Comparison of ENCODE assay signal across 22 mouse cellular contexts in the genomic region with DNA sequence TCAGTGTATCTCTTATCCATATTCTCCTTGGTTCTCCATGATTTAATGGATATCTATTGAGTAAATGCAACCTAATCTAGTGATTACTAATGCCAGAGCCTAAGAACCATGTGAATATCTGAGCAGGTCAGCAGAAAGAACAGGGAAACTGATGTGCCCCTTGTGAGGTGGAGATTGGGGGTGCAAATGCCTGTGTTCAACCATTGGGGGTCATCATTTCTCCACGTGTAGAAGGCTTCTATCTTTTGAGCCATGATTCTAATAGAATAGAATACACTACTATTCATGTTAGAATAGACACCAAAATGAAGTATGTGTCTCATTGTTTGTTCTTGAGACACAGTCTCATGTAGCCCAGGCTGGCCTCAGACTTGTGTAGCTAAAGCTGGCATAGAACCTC. TPM values are rescaled to one million over a fixed set of nuclear protein-coding genes. Genes with fewer than 3 reads are reported as not detected.
DNase-seq lines count a peak whose midpoint lies in the region; ATAC-seq and TF ChIP-seq lines count a peak whose summit lies in the region.
"Had no signal": no experiment of that assay in that cellular context is flagged by ENCODE, and none has a peak within 500 bp of the region (broad histone marks: within the 10 kb centered on the region; RNA-seq: fewer than 3 reads in every experiment).

No protein-coding gene starts in this region.

- peak; percentile 2; the same call in 1 of the 2 replicates for TF ChIP-seq CTCF in kidney, postnatal 0 days (IDR thresholded peaks at IDR 0.05; ENCODE audit: low read depth)
- peak; percentile 66 for TF ChIP-seq CTCF in midbrain, postnatal 0 days (IDR thresholded peaks at IDR 0.05)

- H3K27me3 ChIP-seq in forebrain, embryonic 14.5 days (replicated peaks; ENCODE audit: control insufficient read depth, insufficient read depth, low read length) = no peaks in the 10 kb centered on the region
- H3K27me3 ChIP-seq in forebrain, embryonic 11.5 days (ENCODE audit: control insufficient read depth, insufficient read depth, low read length) = no peaks in the 10 kb centered on the region
- H3K27me3 ChIP-seq in kidney, postnatal 0 days (ENCODE audit: insufficient read depth, low read length) = no peaks in the 10 kb centered on the region
- no peaks in the 10 kb centered on the region for H3K27me3 ChIP-seq in midbrain, postnatal 0 days (ENCODE audit: insufficient read depth, low read length)
- H3K27me3 ChIP-seq in midbrain, embryonic 16.5 days (ENCODE audit: control insufficient read depth, insufficient read depth, low read depth, low read length) = no peaks in the 10 kb centered on the region
- H3K27me3 ChIP-seq: heart, embryonic 12.5 days; intestine, embryonic 15.5 days had no signal

- H3K36me3 ChIP-seq in forebrain, embryonic 14.5 days (ENCODE audit: control insufficient read depth, insufficient read depth, low read length) = peaks cover 26% of the 10 kb centered on the region
- no peaks in the 10 kb centered on the region; the same call in 1 of the 2 replicates for H3K36me3 ChIP-seq in forebrain, embryonic 11.5 days (ENCODE audit: control insufficient read depth, insufficient read depth, low read length)
- H3K36me3 ChIP-seq in kidney, postnatal 0 days (ENCODE audit: insufficient read depth, low read length) = peaks cover 4% of the 10 kb centered on the region; the same call in 1 of the 2 replicates
- no peaks in the 10 kb centered on the region for H3K36me3 ChIP-seq in midbrain, postnatal 0 days (ENCODE audit: insufficient read depth, low read length)
- no peaks in the 10 kb centered on the region for H3K36me3 ChIP-seq in midbrain, embryonic 16.5 days (ENCODE audit: control insufficient read depth, insufficient read depth, low read length)

- peak; percentile 16 for DNase-seq in forebrain, embryonic 14.5 days (ENCODE audit: low spot score)
- DNase-seq in forebrain, embryonic 11.5 days (ENCODE audit: low spot score) = no peak
- no peak for DNase-seq in kidney, postnatal 0 days (ENCODE audit: low spot score)
- no peak for DNase-seq in kidney, postnatal 14 days
- peak; percentile 32 for DNase-seq in midbrain, postnatal 0 days (ENCODE audit: low spot score)
- no peak for DNase-seq in ovary, postnatal 36 days (ENCODE audit: low spot score)
- DNase-seq: adrenal gland, adult 8-10 months; adrenal gland, postnatal 36 days; B cell, adult 2 months; cerebellum, adult 11-12 months; cerebellum, adult 9-10 months; cerebellum, postnatal 36 days; gastrocnemius, adult 2 months; gastrocnemius, postnatal 25 days had no signal

- H3K4me2 ChIP-seq in forebrain, embryonic 14.5 days (ENCODE audit: low read length) = no peak overlapping the region
- no peak overlapping the region for H3K4me2 ChIP-seq in forebrain, embryonic 11.5 days (ENCODE audit: low read depth, low read length, severe bottlenecking)
- H3K4me2 ChIP-seq in kidney, postnatal 0 days (ENCODE audit: low read length) = no peak overlapping the region
- H3K4me2 ChIP-seq in midbrain, postnatal 0 days (ENCODE audit: low read depth, low read length, poor library complexity, severe bottlenecking) = no peak overlapping the region
- no peak overlapping the region for H3K4me2 ChIP-seq in midbrain, embryonic 16.5 days (ENCODE audit: low read length)
- H3K4me2 ChIP-seq: heart, embryonic 12.5 days; intestine, embryonic 15.5 days had no signal

- H3K9me3 ChIP-seq in forebrain, embryonic 14.5 days (replicated peaks; ENCODE audit: control insufficient read depth, low read length) = no peaks in the 10 kb centered on the region
- H3K9me3 ChIP-seq in forebrain, embryonic 11.5 days (ENCODE audit: control insufficient read depth, low read length) = no peaks in the 10 kb centered on the region
- no peaks in the 10 kb centered on the region for H3K9me3 ChIP-seq in kidney, postnatal 0 days (replicated peaks; ENCODE audit: low read length)
- no peaks in the 10 kb centered on the region for H3K9me3 ChIP-seq in midbrain, postnatal 0 days (ENCODE audit: low read length)
- no peaks in the 10 kb centered on the region for H3K9me3 ChIP-seq in midbrain, embryonic 16.5 days (replicated peaks; ENCODE audit: control insufficient read depth, low read length, poor library complexity, severe bottlenecking)
- H3K9me3 ChIP-seq: embryonic facial prominence, embryonic 10.5 days; G1E; heart, embryonic 12.5 days; hindbrain, embryonic 10.5 days; intestine, embryonic 15.5 days had no signal

- H3K27ac ChIP-seq in forebrain, embryonic 14.5 days (ENCODE audit: low read depth, low read length) = no peak overlapping the region
- H3K27ac ChIP-seq in forebrain, embryonic 11.5 days (ENCODE audit: low read depth, low read length) = no peak overlapping the region
- H3K27ac ChIP-seq in kidney, postnatal 0 days = no peak overlapping the region
- no peak overlapping the region for H3K27ac ChIP-seq in midbrain, postnatal 0 days (ENCODE audit: low read depth, low read length)
- no peak overlapping the region for H3K27ac ChIP-seq in midbrain, embryonic 16.5 days (ENCODE audit: low read length)
- H3K27ac ChIP-seq: embryonic facial prominence, embryonic 10.5 days; gastrocnemius, adult 2 months; hindbrain, embryonic 10.5 days; intestine, embryonic 15.5 days had no signal

- no peak for ATAC-seq in forebrain, embryonic 14.5 days
- no peak for ATAC-seq in forebrain, embryonic 11.5 days (replicated peaks; ENCODE audit: low FRiP score)
- ATAC-seq in kidney, postnatal 0 days (replicated peaks; ENCODE audit: low FRiP score, low read depth) = no peak
- ATAC-seq in midbrain, postnatal 0 days (ENCODE audit: low FRiP score) = no peak
- no peak for ATAC-seq in midbrain, embryonic 16.5 days
- ATAC-seq: CD4-positive, CD25-positive, alpha-beta regulatory T cell, adult 4 months; forebrain, embryonic 16.5 days; intestine, embryonic 15.5 days had no signal

- H3K4me3 ChIP-seq in forebrain, embryonic 14.5 days (ENCODE audit: low read depth, low read length) = no peak overlapping the region
- no peak overlapping the region for H3K4me3 ChIP-seq in forebrain, embryonic 11.5 days (ENCODE audit: low read depth, low read length)
- H3K4me3 ChIP-seq in kidney, postnatal 0 days (replicated peaks; ENCODE audit: low read depth, low read length) = no peak overlapping the region
- H3K4me3 ChIP-seq in midbrain, postnatal 0 days (ENCODE audit: low read depth, low read length) = no peak overlapping the region
- no peak overlapping the region for H3K4me3 ChIP-seq in midbrain, embryonic 16.5 days (ENCODE audit: low read depth, low read length)
- H3K4me3 ChIP-seq: embryonic facial prominence, embryonic 10.5 days; gastrocnemius, adult 2 months; heart, embryonic 12.5 days; hindbrain, embryonic 10.5 days; intestine, embryonic 15.5 days had no signal

- H3K9ac ChIP-seq in forebrain, embryonic 14.5 days (ENCODE audit: low read length) = no peak overlapping the region
- H3K9ac ChIP-seq in forebrain, embryonic 11.5 days (ENCODE audit: low read length) = no peak overlapping the region
- H3K9ac ChIP-seq in kidney, postnatal 0 days (ENCODE audit: low read depth, low read length) = no peak overlapping the region
- H3K9ac ChIP-seq in midbrain, postnatal 0 days (replicated peaks; ENCODE audit: low read length, poor library complexity, severe bottlenecking) = no peak overlapping the region
- no peak overlapping the region for H3K9ac ChIP-seq in midbrain, embryonic 16.5 days (ENCODE audit: low read depth, low read length)
- H3K9ac ChIP-seq: heart, embryonic 12.5 days; intestine, embryonic 15.5 days had no signal

- no peaks in the 10 kb centered on the region for H3K4me1 ChIP-seq in forebrain, embryonic 14.5 days (ENCODE audit: control insufficient read depth, insufficient read depth, low read length)
- H3K4me1 ChIP-seq in forebrain, embryonic 11.5 days (replicated peaks; ENCODE audit: control insufficient read depth, insufficient read depth, low read length) = no peaks in the 10 kb centered on the region
- no peaks in the 10 kb centered on the region for H3K4me1 ChIP-seq in kidney, postnatal 0 days (replicated peaks; ENCODE audit: insufficient read depth, low read length)
- H3K4me1 ChIP-seq in midbrain, postnatal 0 days (ENCODE audit: insufficient read depth, low read length) = no peaks in the 10 kb centered on the region
- no peaks in the 10 kb centered on the region for H3K4me1 ChIP-seq in midbrain, embryonic 16.5 days (ENCODE audit: control insufficient read depth, insufficient read depth, low read length)
- H3K4me1 ChIP-seq: embryonic facial prominence, embryonic 10.5 days; hindbrain, embryonic 10.5 days; intestine, embryonic 15.5 days had no signal

- WGBS in forebrain, embryonic 14.5 days = 65% methylated on average over 1 of the region's 1 CpGs
- 81% methylated on average over 1 of the region's 1 CpGs for WGBS in forebrain, embryonic 11.5 days
- WGBS in kidney, postnatal 0 days = 84% methylated on average over 1 of the region's 1 CpGs
- WGBS in midbrain, postnatal 0 days = 58% methylated on average over 1 of the region's 1 CpGs
- 85% methylated on average over 1 of the region's 1 CpGs for WGBS in midbrain, embryonic 16.5 days

RNA-seq across cellular contexts. Expression of a gene that starts 27.3 kb away (rescaled TPM):
- 21.8 and 24.3 TPM in 2 replicates for polyA plus RNA-seq in forebrain, embryonic 14.5 days (2014; fragmentation: Nextera tagmentation; extraction: Ambion mirVana)
- 75.0 and 78.5 TPM in 2 replicates for polyA plus RNA-seq in forebrain, embryonic 11.5 days (2014; fragmentation: Nextera tagmentation; extraction: Ambion mirVana)
- 16.5 and 21.2 TPM in 2 replicates for polyA plus RNA-seq in kidney, postnatal 0 days (2015; fragmentation: Nextera tagmentation; extraction: Ambion mirVana)
- 2.5 and 3.9 TPM in 2 replicates for total RNA-seq in midbrain, postnatal 0 days (2014; rRNA removed)
- 2.1 and 2.2 TPM in 2 replicates for polyA plus RNA-seq in midbrain, postnatal 0 days (2015; fragmentation: Nextera tagmentation; extraction: Ambion mirVana)
- polyA plus RNA-seq in midbrain, embryonic 16.5 days (2015; fragmentation: Nextera tagmentation; extraction: Ambion mirVana) = 4.0 and 5.7 TPM in 2 replicates
- total RNA-seq: gastrocnemius, adult 2 months had no signal

Comparison
In these comparisons a context has a peak if more than half of its experiments do, and no peak if none do; other contexts are left out.
1. DNase-seq: peak in forebrain, embryonic 14.5 days (single experiment) and midbrain, postnatal 0 days (single experiment); none in forebrain, embryonic 11.5 days (single experiment), kidney, postnatal 0 days (single experiment), kidney, postnatal 14 days (single experiment) and ovary, postnatal 36 days (single experiment).